Mouse (Mus musculus) neural tube, embryonic 14.5 days (tissue): ENCODE measurements at regions not wholly inside any gene's neighbourhood (a gene's known extent, or its start where the extent isn't known, plus 50 kb on each side); places are given as distances from the start of the nearest gene placed in this dataset.

ENCODE experiments used
- ATAC-seq: fragments of 200-750 bp; cut with Nextera tagmentation; 2 replicates; pipeline ENCODE4 v1.8.0; 2017; ENCODE audit warnings: low read depth, mild to moderate bottlenecking, moderate TSS enrichment, moderate library complexity
- H3K27ac ChIP-seq: fragments of 300-500 bp; sonication (generic); 2 replicates; pipeline ENCODE4 v1.5.1; 2014; ENCODE audit warnings: low read depth, mild to moderate bottlenecking, control low read depth, low read length, moderate library complexity, mixed read lengths
- H3K27me3 ChIP-seq: fragments of 300-500 bp; sonication (generic); 2 replicates; pipeline ENCODE4 v1.6.1; 2014; ENCODE audit warnings: low read length; ENCODE audit not compliant: control insufficient read depth, insufficient read depth
- H3K36me3 ChIP-seq: fragments of 300-500 bp; sonication (generic); 2 replicates; pipeline ENCODE4 v1.6.1; 2014; ENCODE audit warnings: low read length, mixed read lengths; ENCODE audit not compliant: control insufficient read depth, insufficient read depth
- H3K4me1 ChIP-seq: fragments of 300-500 bp; sonication (generic); 2 replicates; pipeline ENCODE4 v1.6.1; 2014; ENCODE audit warnings: low read length; ENCODE audit not compliant: control insufficient read depth, insufficient read depth
- H3K4me2 ChIP-seq: fragments of 300-500 bp; sonication (generic); 2 replicates; pipeline ENCODE4 v1.6.1; 2014; ENCODE audit warnings: mild to moderate bottlenecking, low read depth, low read length, control low read depth
- H3K4me3 ChIP-seq: fragments of 300-500 bp; sonication (generic); 2 replicates; pipeline ENCODE4 v1.5.1; 2014; ENCODE audit warnings: low read depth, low read length, control low read depth, mixed read lengths
- H3K9ac ChIP-seq: fragments of 300-500 bp; sonication (generic); replicated peaks from 2 replicates; pipeline ENCODE4 v1.6.1; 2014; ENCODE audit warnings: low read depth, mild to moderate bottlenecking, control low read depth, low read length, mixed read lengths
- H3K9me3 ChIP-seq: fragments of 300-500 bp; sonication (generic); 2 replicates; pipeline ENCODE4 v1.6.1; 2016; ENCODE audit warnings: low read length; ENCODE audit not compliant: control insufficient read depth
- WGBS: fragments of 180-500 bp; shearing (Covaris S2); extraction: QIAGEN DNeasy Blood & Tissue Kit; methylation state at CpG from one replicate; pipeline ENCODE4 v1.1.7; 2014; 5-methylcytosine and 5-hydroxymethylcytosine counted together

DNA sequence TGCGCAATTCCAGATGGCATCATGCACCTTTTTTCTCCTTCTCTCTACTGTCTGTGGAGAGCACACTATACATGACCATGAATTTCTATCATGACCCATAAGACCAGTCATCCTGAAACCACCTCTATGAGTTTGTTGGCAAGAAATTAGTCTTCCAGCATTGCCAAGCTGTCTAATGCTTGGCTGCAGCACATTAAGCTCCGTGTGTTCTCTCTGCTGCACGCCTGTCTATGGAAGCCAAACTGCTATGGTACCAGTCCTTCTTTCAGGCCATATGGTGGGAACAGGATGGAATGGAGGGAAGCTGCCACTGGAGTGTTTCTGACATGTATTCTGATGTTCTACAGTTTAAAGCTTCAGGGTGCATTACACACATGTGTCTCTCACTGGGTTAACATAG lies 121.0 kb upstream of the Cblb start:
- 80% methylated on average over 3 of the region's 3 CpGs for WGBS
- no peaks in the 10 kb centered on the region for H3K27me3 ChIP-seq
- H3K4me2 ChIP-seq: no peak overlapping the region
- no peak overlapping the region for H3K27ac ChIP-seq
- H3K9ac ChIP-seq: no peak overlapping the region
- no peaks in the 10 kb centered on the region for H3K36me3 ChIP-seq
- no peak for ATAC-seq
- no peaks in the 10 kb centered on the region for H3K9me3 ChIP-seq
- no peaks in the 10 kb centered on the region for H3K4me1 ChIP-seq
- no peak overlapping the region for H3K4me3 ChIP-seq

DNA sequence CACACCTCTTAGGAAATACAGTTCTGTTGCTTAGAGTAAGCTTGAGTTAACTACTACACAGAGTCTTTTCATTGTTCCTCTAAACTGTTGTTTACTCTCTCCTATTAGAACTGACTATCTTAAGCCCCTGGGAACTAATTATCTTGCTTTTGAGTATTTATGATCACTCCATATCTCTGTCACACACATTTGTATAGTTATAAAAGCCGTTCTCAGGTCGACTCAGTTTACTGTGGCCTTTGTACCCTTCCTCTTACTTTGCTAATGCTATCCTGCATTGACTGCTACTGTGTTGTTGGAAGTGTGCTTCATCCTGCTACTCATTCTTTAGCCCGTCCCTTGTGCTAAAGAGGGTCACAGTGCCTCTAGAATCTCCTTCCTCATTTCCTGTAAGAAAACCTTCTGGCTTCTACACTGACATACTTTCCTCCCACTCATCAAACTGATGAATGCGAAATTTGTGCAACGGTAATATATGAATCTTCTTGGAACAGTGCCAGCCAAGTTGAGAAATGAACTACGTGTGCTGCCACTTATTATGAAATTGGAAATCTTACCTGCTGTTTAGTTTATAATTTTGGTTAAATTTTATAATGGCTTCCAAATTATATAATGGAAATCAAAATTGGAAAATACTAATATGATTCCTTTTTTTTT lies 119.8 kb upstream of the Cblb start:
- Histone ChIP-seq H3K4me3 (no peak overlapping the region), H3K4me2 (no peak overlapping the region), H3K4me1 (0 out of 2 replicates have a peak, but pooled peaks cover under 1% of the 10 kb centered on the region), H3K27me3 (no peaks in the 10 kb centered on the region), H3K27ac (no peak overlapping the region), H3K9me3 (no peaks in the 10 kb centered on the region), H3K36me3 (no peaks in the 10 kb centered on the region), H3K9ac (no peak overlapping the region)
- 78% methylated on average over 6 of the region's 6 CpGs for WGBS
- no peak for ATAC-seq

DNA sequence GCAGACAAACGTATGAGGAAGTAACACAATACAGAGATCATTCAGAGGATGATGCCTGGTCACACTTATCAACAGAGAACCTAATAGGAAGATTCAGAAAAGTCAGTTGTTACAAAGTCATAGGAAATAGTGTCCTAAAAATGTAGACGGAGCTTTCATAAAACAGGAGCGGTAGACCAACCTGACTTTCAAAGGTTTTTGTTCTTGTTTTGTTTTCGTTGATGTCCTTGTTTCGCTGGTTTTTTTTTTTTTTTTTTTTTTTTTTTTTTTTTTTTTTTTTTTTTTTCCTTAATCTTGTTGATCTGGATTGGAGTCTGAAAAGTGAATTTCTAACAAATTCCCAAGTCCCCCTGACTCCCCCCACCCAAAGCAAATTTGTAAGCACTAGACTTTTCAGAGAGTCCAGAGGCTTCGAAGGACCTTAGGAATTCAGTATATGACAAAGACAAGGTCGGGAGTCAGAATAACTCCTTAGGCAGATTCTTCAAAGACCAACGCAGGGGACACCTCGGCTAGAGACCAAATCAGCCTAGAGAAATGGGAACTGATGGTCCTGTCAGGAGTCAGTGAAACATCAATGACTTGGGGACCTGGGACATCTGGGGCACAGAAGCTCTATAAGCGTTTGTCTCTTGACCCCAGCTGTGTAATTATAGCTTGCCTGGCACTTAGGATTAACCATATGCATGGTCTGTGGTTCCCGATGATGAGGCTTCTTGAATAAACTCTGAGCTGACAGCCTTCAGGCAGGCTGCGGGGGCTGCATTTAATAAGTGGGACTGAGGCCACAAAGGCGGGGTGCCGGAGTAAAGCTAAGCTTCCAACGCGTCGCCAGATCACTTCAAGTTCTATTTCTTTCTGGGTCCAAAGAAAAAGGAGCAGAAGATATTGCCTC lies 115.7 kb upstream of the Cblb start:
- Histone ChIP-seq H3K4me2 (no peak overlapping the region), H3K27ac (no peak overlapping the region)
- WGBS: 47% methylated on average over 17 of the region's 17 CpGs

DNA sequence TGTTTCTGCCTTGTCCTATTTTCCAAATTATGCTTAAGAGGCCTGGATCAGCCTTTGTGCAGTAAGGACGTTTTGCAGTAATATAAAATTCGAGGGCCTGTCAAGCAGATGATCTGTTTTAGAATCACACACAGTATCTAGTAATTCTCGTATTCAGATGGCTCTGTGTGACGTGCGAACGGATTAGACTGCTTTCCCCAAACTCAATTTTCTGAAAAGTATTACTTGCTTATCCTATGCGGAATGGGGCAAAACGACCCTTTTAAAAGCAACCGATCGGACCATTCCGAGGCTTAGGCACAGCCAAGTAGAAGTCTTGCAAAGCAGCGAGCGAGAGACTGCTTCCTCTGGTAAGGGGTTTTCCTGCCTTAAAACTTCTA lies 115.1 kb upstream of the Cblb start:
- 73% methylated on average over 13 of the region's 13 CpGs for WGBS
- Histone ChIP-seq H3K4me1 (0 out of 2 replicates have a peak, but pooled peaks cover 2% of the 10 kb centered on the region), H3K4me3 (no peak overlapping the region), H3K27ac (no peak overlapping the region), H3K9ac (no peak overlapping the region), H3K9me3 (no peaks in the 10 kb centered on the region), H3K27me3 (no peaks in the 10 kb centered on the region), H3K36me3 (no peaks in the 10 kb centered on the region), H3K4me2 (no peak overlapping the region)
- no peak for ATAC-seq

More for the DNA sequence above, 115.7 kb upstream of the Cblb start:
- Histone ChIP-seq H3K4me1 (0 out of 2 replicates have a peak, but pooled peaks cover 2% of the 10 kb centered on the region), H3K9me3 (no peaks in the 10 kb centered on the region), H3K4me3 (no peak overlapping the region), H3K27me3 (no peaks in the 10 kb centered on the region), H3K9ac (no peak overlapping the region), H3K36me3 (no peaks in the 10 kb centered on the region)
- ATAC-seq: peak; percentile 46; the same call in 1 of the 2 replicates

DNA sequence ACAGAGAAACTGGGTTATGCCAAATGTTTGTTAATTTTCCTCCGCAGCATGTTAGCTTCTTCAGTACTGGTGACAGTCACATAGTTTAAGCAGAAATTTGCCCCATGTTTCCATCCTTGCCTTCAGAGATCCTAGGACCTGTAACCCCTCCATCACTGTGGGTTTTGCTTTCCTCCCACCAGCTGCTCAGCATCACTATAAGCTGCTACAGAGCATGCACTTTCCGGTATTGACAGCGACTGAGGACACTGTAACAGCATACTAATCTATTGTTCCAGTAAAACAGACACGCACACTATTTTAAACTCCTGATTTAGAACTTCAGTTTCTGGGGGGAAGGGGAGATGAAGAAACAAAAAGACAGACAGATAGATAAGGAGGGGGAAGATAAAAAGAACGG lies 114.7 kb upstream of the Cblb start:
- 44% methylated on average over 5 of the region's 5 CpGs for WGBS
- no peak overlapping the region for H3K4me3 ChIP-seq
- no peak overlapping the region for H3K27ac ChIP-seq
- no peaks in the 10 kb centered on the region for H3K36me3 ChIP-seq
- no peaks in the 10 kb centered on the region for H3K27me3 ChIP-seq
- ATAC-seq: 0 out of 2 replicates have a peak, but pooled peaks have one; percentile 56
- no peak overlapping the region for H3K4me2 ChIP-seq
- 0 out of 2 replicates have a peak, but pooled peaks cover 2% of the 10 kb centered on the region for H3K4me1 ChIP-seq
- H3K9me3 ChIP-seq: no peaks in the 10 kb centered on the region
- H3K9ac ChIP-seq: no peak overlapping the region

DNA sequence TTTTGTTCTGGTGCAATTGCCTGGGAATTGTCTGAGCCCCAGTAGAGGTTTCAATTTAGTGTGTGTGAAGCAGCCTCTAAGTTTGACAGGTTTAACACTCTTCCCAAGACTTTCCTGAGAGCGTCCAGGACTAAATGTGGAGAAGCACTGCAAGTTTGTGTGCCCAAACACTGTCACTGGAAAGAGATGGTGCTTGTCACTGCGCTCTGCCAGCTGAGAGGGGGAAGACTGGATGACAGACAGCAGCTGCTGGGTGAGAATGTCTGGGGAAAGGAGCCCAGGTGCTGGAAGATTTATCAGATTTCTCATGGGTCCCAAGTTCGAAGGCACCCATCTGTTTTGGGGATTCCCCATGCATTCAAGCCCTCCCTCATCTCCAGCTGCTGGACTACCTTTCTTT lies 114.2 kb upstream of the Cblb start:
- Histone ChIP-seq H3K4me1 (0 out of 2 replicates have a peak, but pooled peaks cover 2% of the 10 kb centered on the region), H3K36me3 (no peaks in the 10 kb centered on the region), H3K27ac (no peak overlapping the region), H3K27me3 (no peaks in the 10 kb centered on the region), H3K9ac (no peak overlapping the region), H3K4me3 (no peak overlapping the region), H3K9me3 (no peaks in the 10 kb centered on the region), H3K4me2 (no peak overlapping the region)
- WGBS: 31% methylated on average over 3 of the region's 3 CpGs
- ATAC-seq: peak; percentile 28; the same call in 1 of the 2 replicates

DNA sequence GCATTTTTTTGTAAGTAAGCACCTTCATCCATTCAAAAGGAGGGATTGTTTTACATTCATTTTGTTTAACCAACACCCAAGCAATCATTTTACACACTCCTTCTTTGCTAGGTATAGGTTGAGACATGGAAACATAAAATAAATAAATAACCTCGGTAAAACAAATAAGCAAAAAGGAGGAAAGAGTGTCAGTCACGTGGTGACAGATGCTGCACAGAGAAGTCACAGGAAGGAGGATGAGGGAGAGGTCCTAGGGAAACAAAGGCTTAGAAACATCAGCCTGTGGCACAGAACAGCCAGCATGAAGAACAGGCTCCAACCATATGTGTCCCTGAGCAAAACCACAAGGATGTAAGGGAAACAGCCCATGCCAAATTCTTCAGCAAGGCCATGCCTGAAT lies 113.5 kb upstream of the Cblb start:
- WGBS: 39% methylated on average over 2 of the region's 2 CpGs

DNA sequence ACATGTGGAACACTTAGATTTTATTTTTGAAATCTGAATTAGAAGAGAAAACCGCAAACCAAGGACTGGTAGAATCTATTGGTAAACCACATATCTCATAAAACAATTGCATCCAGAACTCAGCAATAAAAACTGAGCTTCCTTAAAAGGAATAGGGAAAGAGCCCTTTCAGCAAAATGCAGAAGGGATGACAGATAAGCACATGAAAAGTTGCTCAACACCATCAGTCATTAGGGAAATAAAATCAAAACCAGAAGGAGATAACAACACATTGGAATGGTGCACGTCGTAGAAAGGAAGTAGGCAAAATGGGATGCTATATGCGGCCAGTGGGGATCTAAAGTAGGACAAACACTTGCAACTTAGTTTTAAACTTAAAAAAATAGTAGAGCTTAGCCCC lies 110.0 kb upstream of the Cblb start:
- no peaks in the 10 kb centered on the region for H3K27me3 ChIP-seq
- no peaks in the 10 kb centered on the region for H3K9me3 ChIP-seq
- no peak overlapping the region for H3K9ac ChIP-seq
- H3K4me3 ChIP-seq: no peak overlapping the region
- no peak for ATAC-seq
- 0 out of 2 replicates have a peak, but pooled peaks cover 2% of the 10 kb centered on the region for H3K4me1 ChIP-seq
- H3K27ac ChIP-seq: no peak overlapping the region
- H3K4me2 ChIP-seq: no peak overlapping the region
- H3K36me3 ChIP-seq: no peaks in the 10 kb centered on the region
- WGBS: 93% methylated on average over 4 of the region's 4 CpGs

More for the DNA sequence above, 113.5 kb upstream of the Cblb start:
- Histone ChIP-seq H3K4me2 (no peak overlapping the region), H3K4me3 (no peak overlapping the region), H3K27ac (no peak overlapping the region), H3K36me3 (no peaks in the 10 kb centered on the region), H3K9me3 (no peaks in the 10 kb centered on the region), H3K27me3 (no peaks in the 10 kb centered on the region), H3K4me1 (0 out of 2 replicates have a peak, but pooled peaks cover 2% of the 10 kb centered on the region), H3K9ac (no peak overlapping the region)
- ATAC-seq: no peak

DNA sequence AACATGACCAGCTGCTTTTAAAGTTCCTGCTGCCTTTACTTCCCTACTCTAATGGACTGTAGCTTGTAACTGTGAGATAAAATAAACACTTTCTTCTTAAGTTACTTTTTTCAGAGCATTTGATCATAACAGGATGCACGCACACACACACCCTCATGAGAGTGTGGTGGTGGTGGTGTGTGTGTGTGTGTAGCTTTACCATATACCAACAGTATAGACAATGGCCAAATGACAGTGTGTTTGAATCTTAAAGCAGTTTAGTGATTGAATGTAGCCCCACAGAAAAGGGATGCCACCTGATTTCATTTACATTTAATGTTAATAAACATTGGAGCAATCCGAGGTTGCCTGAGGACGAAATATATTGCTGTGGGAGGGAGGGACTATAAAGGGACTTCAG lies 108.4 kb upstream of the Cblb start:
- Histone ChIP-seq H3K9me3 (no peaks in the 10 kb centered on the region), H3K4me2 (no peak overlapping the region), H3K4me1 (no peaks in the 10 kb centered on the region), H3K36me3 (no peaks in the 10 kb centered on the region), H3K27me3 (no peaks in the 10 kb centered on the region), H3K9ac (no peak overlapping the region), H3K27ac (no peak overlapping the region), H3K4me3 (no peak overlapping the region)
- ATAC-seq: peak; percentile 58; the same call in 1 of the 2 replicates
- WGBS: 37% methylated on average over 3 of the region's 3 CpGs
